Mouse (Mus musculus): ENCODE data around the gene Ss18l2. TPM values are rescaled to one million over a fixed set of nuclear protein-coding genes. Genes with fewer than 3 reads are reported as not detected.

Ss18l2 gene
- polyA plus RNA-seq, 2 experiments: 73.7 to 143 TPM

GRCm38 (mm10) chr9:121762761-121763160, 52.6 kb downstream of the Ss18l2 start:
- ATAC-seq (ENCODE audit: low FRiP score, low read depth): no peak

More at GRCm38 (mm10) chr9:121762761-121763160, 52.6 kb downstream of the Ss18l2 start:
- no peak overlapping the region for H3K27ac ChIP-seq (replicated peaks; ENCODE audit: low read depth, low read length)
- no peaks in the 10 kb centered on the region for H3K27me3 ChIP-seq (ENCODE audit: control insufficient read depth, insufficient read depth, low read length)
- H3K9me3 ChIP-seq (ENCODE audit: control insufficient read depth, low read length): no peaks in the 10 kb centered on the region
- 90% methylated on average over 25 of the region's 25 CpGs for WGBS
- H3K4me3 ChIP-seq (replicated peaks; ENCODE audit: low read length): no peak overlapping the region
- H3K4me2 ChIP-seq (replicated peaks; ENCODE audit: low read depth, low read length, severe bottlenecking): no peak overlapping the region
- TF ChIP-seq POLR2A (IDR thresholded peaks at IDR 0.05; ENCODE audit: borderline replicate concordance, extremely low read depth, insufficient read depth, insufficient read length): no peak
- H3K9ac ChIP-seq (ENCODE audit: low read depth, low read length, severe bottlenecking): no peak overlapping the region
- peaks cover 24% of the 10 kb centered on the region for H3K4me1 ChIP-seq (ENCODE audit: control insufficient read depth, insufficient read depth, low read length)
- H3K36me3 ChIP-seq (ENCODE audit: control insufficient read depth, insufficient read depth, low read length): peaks cover 54% of the 10 kb centered on the region
- no peak for DNase-seq (ENCODE audit: low spot score)

Other genes with a start within 250 kb of the Ss18l2 start
- 8.9 and 9.9 TPM in 2 replicates for gene Cck, start 214.6 kb upstream of the Ss18l2 start, polyA plus RNA-seq (2012; rRNA removed)
- gene Cck, start 214.6 kb upstream of the Ss18l2 start, polyA plus RNA-seq (2014; fragmentation: Nextera tagmentation; extraction: Ambion mirVana): 2.6 and 5.2 TPM in 2 replicates
- gene Lyzl4, start 68.2 kb upstream of the Ss18l2 start, polyA plus RNA-seq (2012; rRNA removed): 0.17 and 0.21 TPM in 2 replicates
- 0.33 TPM in 1 of 2 replicates, not detected in the other for gene Lyzl4, start 68.2 kb upstream of the Ss18l2 start, polyA plus RNA-seq (2014; fragmentation: Nextera tagmentation; extraction: Ambion mirVana)
- gene Vipr1, start 67.6 kb upstream of the Ss18l2 start, polyA plus RNA-seq (2012; rRNA removed): 0.42 and 0.47 TPM in 2 replicates
- 0.45 and 0.48 TPM in 2 replicates for gene Vipr1, start 67.6 kb upstream of the Ss18l2 start, polyA plus RNA-seq (2014; fragmentation: Nextera tagmentation; extraction: Ambion mirVana)
- 10.8 and 13.2 TPM in 2 replicates for gene Sec22c, start 4.8 kb upstream of the Ss18l2 start, polyA plus RNA-seq (2012; rRNA removed)
- gene Sec22c, start 4.8 kb upstream of the Ss18l2 start, polyA plus RNA-seq (2014; fragmentation: Nextera tagmentation; extraction: Ambion mirVana): 11.4 and 12.6 TPM in 2 replicates
- gene Nktr, start 8.8 kb downstream of the Ss18l2 start, polyA plus RNA-seq (2012; rRNA removed): 188 and 216 TPM in 2 replicates
- gene Nktr, start 8.8 kb downstream of the Ss18l2 start, polyA plus RNA-seq (2014; fragmentation: Nextera tagmentation; extraction: Ambion mirVana): 73.5 and 81.4 TPM in 2 replicates
- 64.0 and 71.0 TPM in 2 replicates for gene Zfp651, start 49.0 kb downstream of the Ss18l2 start, polyA plus RNA-seq (2012; rRNA removed)
- 20.0 and 30.3 TPM in 2 replicates for gene Zfp651, start 49.0 kb downstream of the Ss18l2 start, polyA plus RNA-seq (2014; fragmentation: Nextera tagmentation; extraction: Ambion mirVana)
- gene Klhl40, start 67.3 kb downstream of the Ss18l2 start, polyA plus RNA-seq (2012; rRNA removed): 12.4 and 14.1 TPM in 2 replicates
- 16.0 and 20.8 TPM in 2 replicates for gene Klhl40, start 67.3 kb downstream of the Ss18l2 start, polyA plus RNA-seq (2014; fragmentation: Nextera tagmentation; extraction: Ambion mirVana)
- 1.9 and 2.0 TPM in 2 replicates for gene Hhatl, start 82.2 kb downstream of the Ss18l2 start, polyA plus RNA-seq (2012; rRNA removed)
- gene Hhatl, start 82.2 kb downstream of the Ss18l2 start, polyA plus RNA-seq (2014; fragmentation: Nextera tagmentation; extraction: Ambion mirVana): 1.1 and 1.7 TPM in 2 replicates
- 0.58 and 0.79 TPM in 2 replicates for gene Ccdc13, start 129.1 kb downstream of the Ss18l2 start, polyA plus RNA-seq (2012; rRNA removed)
- gene Ccdc13, start 129.1 kb downstream of the Ss18l2 start, polyA plus RNA-seq (2014; fragmentation: Nextera tagmentation; extraction: Ambion mirVana): 0.47 and 0.59 TPM in 2 replicates
- 50.6 and 71.0 TPM in 2 replicates for gene Higd1a, start 148.0 kb downstream of the Ss18l2 start, polyA plus RNA-seq (2012; rRNA removed)
- 213 and 235 TPM in 2 replicates for gene Higd1a, start 148.0 kb downstream of the Ss18l2 start, polyA plus RNA-seq (2014; fragmentation: Nextera tagmentation; extraction: Ambion mirVana)
- 0.25 and 0.32 TPM in 2 replicates for gene Ackr2, start 188.0 kb downstream of the Ss18l2 start, polyA plus RNA-seq (2012; rRNA removed)
- gene Ackr2, start 188.0 kb downstream of the Ss18l2 start, polyA plus RNA-seq (2014; fragmentation: Nextera tagmentation; extraction: Ambion mirVana): 0.26 and 0.40 TPM in 2 replicates
- gene Cyp8b1, start 206.0 kb downstream of the Ss18l2 start, polyA plus RNA-seq (2012; rRNA removed): not detected in 2 replicates
- not detected in 2 replicates for gene Cyp8b1, start 206.0 kb downstream of the Ss18l2 start, polyA plus RNA-seq (2014; fragmentation: Nextera tagmentation; extraction: Ambion mirVana)
- gene Fam198a, start 240.7 kb downstream of the Ss18l2 start, polyA plus RNA-seq (2012; rRNA removed): 8.7 and 11.4 TPM in 2 replicates
- 6.4 and 6.7 TPM in 2 replicates for gene Fam198a, start 240.7 kb downstream of the Ss18l2 start, polyA plus RNA-seq (2014; fragmentation: Nextera tagmentation; extraction: Ambion mirVana)